Mouse (Mus musculus): ENCODE data around the gene Pagr1b. TPM values are rescaled to one million over a fixed set of nuclear protein-coding genes. Genes with fewer than 3 reads are reported as not detected.

Gene Pagr1b
- polyA plus RNA-seq, 1 experiment = not detected

GRCm38 (mm10) chr7:126967361-126967760 lies 48.9 kb downstream of the Pagr1b start:
- Histone ChIP-seq H3K4me3 (replicated peaks) (no peak overlapping the region), H3K27me3 (ENCODE audit: control insufficient read depth) (peaks cover 17% of the 10 kb centered on the region), H3K9me3 (ENCODE audit: control insufficient read depth, low read length) (no peaks in the 10 kb centered on the region), H3K36me3 (ENCODE audit: control insufficient read depth) (no peaks in the 10 kb centered on the region), H3K4me1 (ENCODE audit: control insufficient read depth) (no peaks in the 10 kb centered on the region)
- TF ChIP-seq GATA1 (IDR thresholded peaks at IDR 0.05; ENCODE audit: low read length) (no peak), TAL1 (IDR thresholded peaks at IDR 0.05; ENCODE audit: low read length) (no peak)

- TF ChIP-seq GATA1 (IDR thresholded peaks at IDR 0.05; ENCODE audit: low read length) (no peak), TAL1 (IDR thresholded peaks at IDR 0.05; ENCODE audit: low read length) (no peak)
- Histone ChIP-seq H3K4me3 (replicated peaks) (no peak overlapping the region), H3K27me3 (ENCODE audit: control insufficient read depth) (peaks cover 20% of the 10 kb centered on the region)
Observed at GRCm38 (mm10) chr7:126965568-126965967, 50.7 kb downstream of the Pagr1b start.

GRCm38 (mm10) chr7:126963548-126964286 lies 52.6 kb downstream of the Pagr1b start:
- H3K4me1 ChIP-seq (ENCODE audit: control insufficient read depth) = no peaks in the 10 kb centered on the region
- H3K4me3 ChIP-seq (replicated peaks) = no peak overlapping the region
- peaks cover 20% of the 10 kb centered on the region for H3K27me3 ChIP-seq (ENCODE audit: control insufficient read depth)
- no peaks in the 10 kb centered on the region for H3K9me3 ChIP-seq (ENCODE audit: control insufficient read depth, low read length)
- TF ChIP-seq TAL1 (IDR thresholded peaks at IDR 0.05; ENCODE audit: low read length) = no peak
- no peak for TF ChIP-seq GATA1 (IDR thresholded peaks at IDR 0.05; ENCODE audit: low read length)
- H3K36me3 ChIP-seq (ENCODE audit: control insufficient read depth) = no peaks in the 10 kb centered on the region

More at GRCm38 (mm10) chr7:126965568-126965967, 50.7 kb downstream of the Pagr1b start:
- Histone ChIP-seq H3K9me3 (ENCODE audit: control insufficient read depth, low read length) (no peaks in the 10 kb centered on the region), H3K36me3 (ENCODE audit: control insufficient read depth) (no peaks in the 10 kb centered on the region), H3K4me1 (ENCODE audit: control insufficient read depth) (no peaks in the 10 kb centered on the region)

GRCm38 (mm10) chr7:126961965-126962364 lies 54.3 kb downstream of the Pagr1b start:
- no peaks in the 10 kb centered on the region for H3K36me3 ChIP-seq (ENCODE audit: control insufficient read depth)
- no peaks in the 10 kb centered on the region for H3K9me3 ChIP-seq (ENCODE audit: control insufficient read depth, low read length)
- H3K4me3 ChIP-seq (replicated peaks) = no peak overlapping the region
- peaks cover 20% of the 10 kb centered on the region for H3K27me3 ChIP-seq (ENCODE audit: control insufficient read depth)
- no peaks in the 10 kb centered on the region for H3K4me1 ChIP-seq (ENCODE audit: control insufficient read depth)
- TF ChIP-seq GATA1 (IDR thresholded peaks at IDR 0.05; ENCODE audit: low read length) (no peak), TAL1 (IDR thresholded peaks at IDR 0.05; ENCODE audit: low read length) (no peak)

- Histone ChIP-seq H3K27me3 (ENCODE audit: control insufficient read depth) (peaks cover 20% of the 10 kb centered on the region), H3K36me3 (ENCODE audit: control insufficient read depth) (no peaks in the 10 kb centered on the region), H3K4me3 (replicated peaks) (no peak overlapping the region), H3K4me1 (ENCODE audit: control insufficient read depth) (no peaks in the 10 kb centered on the region), H3K9me3 (ENCODE audit: control insufficient read depth, low read length) (no peaks in the 10 kb centered on the region)
- TF ChIP-seq TAL1 (IDR thresholded peaks at IDR 0.05; ENCODE audit: low read length) = no peak
- TF ChIP-seq GATA1 (IDR thresholded peaks at IDR 0.05; ENCODE audit: low read length) = no peak
Observed at GRCm38 (mm10) chr7:126961095-126961494, 55.2 kb downstream of the Pagr1b start.

- TF ChIP-seq GATA1 (IDR thresholded peaks at IDR 0.05; ENCODE audit: low read length) (no peak), TAL1 (IDR thresholded peaks at IDR 0.05; ENCODE audit: low read length) (no peak)
- Histone ChIP-seq H3K4me1 (ENCODE audit: control insufficient read depth) (no peaks in the 10 kb centered on the region), H3K27me3 (ENCODE audit: control insufficient read depth) (peaks cover 20% of the 10 kb centered on the region), H3K36me3 (ENCODE audit: control insufficient read depth) (no peaks in the 10 kb centered on the region), H3K4me3 (replicated peaks) (no peak overlapping the region), H3K9me3 (ENCODE audit: control insufficient read depth, low read length) (no peaks in the 10 kb centered on the region)
Observed at GRCm38 (mm10) chr7:126959780-126960179, 56.5 kb downstream of the Pagr1b start.

- peaks cover 29% of the 10 kb centered on the region for H3K27me3 ChIP-seq (ENCODE audit: control insufficient read depth)
- TF ChIP-seq GATA1 (IDR thresholded peaks at IDR 0.05; ENCODE audit: low read length) (no peak), TAL1 (IDR thresholded peaks at IDR 0.05; ENCODE audit: low read length) (no peak)
- no peaks in the 10 kb centered on the region for H3K9me3 ChIP-seq (ENCODE audit: control insufficient read depth, low read length)
- H3K4me1 ChIP-seq (ENCODE audit: control insufficient read depth) = peaks cover 6% of the 10 kb centered on the region
- H3K36me3 ChIP-seq (ENCODE audit: control insufficient read depth) = no peaks in the 10 kb centered on the region
- H3K4me3 ChIP-seq (replicated peaks) = no peak overlapping the region
Observed at GRCm38 (mm10) chr7:126955125-126955524, 61.2 kb downstream of the Pagr1b start.

- H3K27me3 ChIP-seq (ENCODE audit: control insufficient read depth) = peaks cover 45% of the 10 kb centered on the region
- no peak for TF ChIP-seq GATA1 (IDR thresholded peaks at IDR 0.05; ENCODE audit: low read length)
Observed at GRCm38 (mm10) chr7:126952646-126953045, 63.6 kb downstream of the Pagr1b start.

GRCm38 (mm10) chr7:126951741-126952140 lies 64.5 kb downstream of the Pagr1b start:
- Histone ChIP-seq H3K9me3 (ENCODE audit: control insufficient read depth, low read length) (no peaks in the 10 kb centered on the region), H3K4me3 (replicated peaks) (no peak overlapping the region), H3K36me3 (ENCODE audit: control insufficient read depth) (no peaks in the 10 kb centered on the region), H3K4me1 (ENCODE audit: control insufficient read depth) (peaks cover 15% of the 10 kb centered on the region), H3K27me3 (ENCODE audit: control insufficient read depth) (peaks cover 45% of the 10 kb centered on the region)
- TF ChIP-seq TAL1 (IDR thresholded peaks at IDR 0.05; ENCODE audit: low read length) (no peak), GATA1 (IDR thresholded peaks at IDR 0.05; ENCODE audit: low read length) (no peak)

More at GRCm38 (mm10) chr7:126952646-126953045, 63.6 kb downstream of the Pagr1b start:
- H3K4me3 ChIP-seq (replicated peaks) = no peak overlapping the region
- H3K4me1 ChIP-seq (ENCODE audit: control insufficient read depth) = peaks cover 15% of the 10 kb centered on the region
- H3K36me3 ChIP-seq (ENCODE audit: control insufficient read depth) = no peaks in the 10 kb centered on the region
- H3K9me3 ChIP-seq (ENCODE audit: control insufficient read depth, low read length) = no peaks in the 10 kb centered on the region

Other genes with a start within 250 kb of the Pagr1b start
- 156 and 161 TPM in 2 replicates for gene Ypel3, start 239.5 kb downstream of the Pagr1b start, polyA plus RNA-seq (2012)
- gene Tbx6, start 235.0 kb downstream of the Pagr1b start, polyA plus RNA-seq (2012) = 3.6 and 4.0 TPM in 2 replicates
- 11.0 and 12.3 TPM in 2 replicates for gene Ppp4c, start 224.0 kb downstream of the Pagr1b start, polyA plus RNA-seq (2012)
- gene Fam57b, start 218.8 kb downstream of the Pagr1b start, polyA plus RNA-seq (2012) = 0.02 TPM in 1 of 2 replicates, not detected in the other
- not detected in 2 replicates for gene 4930451I11Rik, start 184.8 kb downstream of the Pagr1b start, polyA plus RNA-seq (2012)
- not detected in 2 replicates for gene Doc2a, start 169.1 kb downstream of the Pagr1b start, polyA plus RNA-seq (2012)
- 24.2 and 26.7 TPM in 2 replicates for gene Hirip3, start 154.5 kb downstream of the Pagr1b start, polyA plus RNA-seq (2012)
- 37.6 and 44.8 TPM in 2 replicates for gene Ino80e, start 154.1 kb downstream of the Pagr1b start, polyA plus RNA-seq (2012)
- gene Taok2, start 131.8 kb downstream of the Pagr1b start, polyA plus RNA-seq (2012) = 11.6 and 12.9 TPM in 2 replicates
- 1.1 and 1.5 TPM in 2 replicates for gene Tmem219, start 93.6 kb downstream of the Pagr1b start, polyA plus RNA-seq (2012)
- 0.68 and 0.79 TPM in 2 replicates for gene Kctd13, start 87.6 kb downstream of the Pagr1b start, polyA plus RNA-seq (2012)
- gene Asphd1, start 66.9 kb downstream of the Pagr1b start, polyA plus RNA-seq (2012) = not detected in 2 replicates
- gene Sez6l2, start 65.9 kb downstream of the Pagr1b start, polyA plus RNA-seq (2012) = 0.03 and 0.04 TPM in 2 replicates
- 12.0 and 13.0 TPM in 2 replicates for gene Cdipt, start 40.6 kb downstream of the Pagr1b start, polyA plus RNA-seq (2012)
- gene Cdiptos, start 40.4 kb downstream of the Pagr1b start, polyA plus RNA-seq (2012) = not detected in 2 replicates
- 0.87 and 1.2 TPM in 2 replicates for gene Mvp, start 1.9 kb downstream of the Pagr1b start, polyA plus RNA-seq (2012)
- 8.2 and 13.3 TPM in 2 replicates for gene Pagr1a, start 868 bp upstream of the Pagr1b start, polyA plus RNA-seq (2012)
- 15.4 and 20.8 TPM in 2 replicates for gene Gm42742, start 4.6 kb upstream of the Pagr1b start, polyA plus RNA-seq (2012)
- 0.04 and 0.17 TPM in 2 replicates for gene Prrt2, start 4.7 kb upstream of the Pagr1b start, polyA plus RNA-seq (2012)
- 173 and 193 TPM in 2 replicates for gene Maz, start 10.6 kb upstream of the Pagr1b start, polyA plus RNA-seq (2012)
- gene Kif22, start 26.0 kb upstream of the Pagr1b start, polyA plus RNA-seq (2012) = 19.9 and 23.7 TPM in 2 replicates
- gene Zg16, start 70.8 kb upstream of the Pagr1b start, polyA plus RNA-seq (2012) = not detected in 2 replicates
- 1.2 and 1.4 TPM in 2 replicates for gene AI467606, start 74.9 kb upstream of the Pagr1b start, polyA plus RNA-seq (2012)
- gene Qprt, start 105.7 kb upstream of the Pagr1b start, polyA plus RNA-seq (2012) = 0.12 and 0.17 TPM in 2 replicates
- 0.52 and 0.83 TPM in 2 replicates for gene Spn, start 121.3 kb upstream of the Pagr1b start, polyA plus RNA-seq (2012)
- 6.9 and 9.2 TPM in 2 replicates for gene Cd2bp2, start 179.6 kb upstream of the Pagr1b start, polyA plus RNA-seq (2012)
- 9.3 and 10.4 TPM in 2 replicates for gene Tbc1d10b, start 192.0 kb upstream of the Pagr1b start, polyA plus RNA-seq (2012)
- 2.0 and 3.5 TPM in 2 replicates for gene Mylpf, start 192.4 kb upstream of the Pagr1b start, polyA plus RNA-seq (2012)
- gene Zfp553, start 216.6 kb upstream of the Pagr1b start, polyA plus RNA-seq (2012) = 0.26 and 0.33 TPM in 2 replicates
- 26.0 and 36.2 TPM in 2 replicates for gene Sept1, start 216.6 kb upstream of the Pagr1b start, polyA plus RNA-seq (2012)
- 4.0 and 4.8 TPM in 2 replicates for gene Zfp771, start 227.8 kb upstream of the Pagr1b start, polyA plus RNA-seq (2012)
- 9.7 and 14.1 TPM in 2 replicates for gene Dctpp1, start 244.2 kb upstream of the Pagr1b start, polyA plus RNA-seq (2012)

All from erythroblast, embryonic 14.5 days (primary cell).